Mouse (Mus musculus): ENCODE results near the gene Smim4.

- TF ChIP-seq CTCF (conservative IDR thresholded peaks at IDR 0.05 in 1 of 2, IDR thresholded peaks at IDR 0.05 in 1 of 2; ENCODE audit: low read depth in 2 of 2, low read length in 2 of 2) (no peak), MAX (IDR thresholded peaks at IDR 0.05; ENCODE audit: low read length) (no peak), USF1 (IDR thresholded peaks at IDR 0.05; ENCODE audit: low read depth, low read length) (no peak), HCFC1 (IDR thresholded peaks at IDR 0.05; ENCODE audit: low read depth, low read length) (no peak), POLR2A (IDR thresholded peaks at IDR 0.05; ENCODE audit: low read depth, low read length) (no peak), USF2 (conservative IDR thresholded peaks at IDR 0.05; ENCODE audit: low read depth, low read length) (no peak)
Measured at GRCm38 (mm10) chr14:31177287-31177686, 48.5 kb upstream of the Smim4 start.

Measured in CH12.LX (cell line).